Mouse (Mus musculus): ENCODE data around the gene Wasf2. TPM values are rescaled to one million over a fixed set of nuclear protein-coding genes. Genes with fewer than 3 reads are reported as not detected.

The Wasf2 gene
- polyA plus RNA-seq, 1 experiment from 2014 or later = 42.1 TPM

DNA sequence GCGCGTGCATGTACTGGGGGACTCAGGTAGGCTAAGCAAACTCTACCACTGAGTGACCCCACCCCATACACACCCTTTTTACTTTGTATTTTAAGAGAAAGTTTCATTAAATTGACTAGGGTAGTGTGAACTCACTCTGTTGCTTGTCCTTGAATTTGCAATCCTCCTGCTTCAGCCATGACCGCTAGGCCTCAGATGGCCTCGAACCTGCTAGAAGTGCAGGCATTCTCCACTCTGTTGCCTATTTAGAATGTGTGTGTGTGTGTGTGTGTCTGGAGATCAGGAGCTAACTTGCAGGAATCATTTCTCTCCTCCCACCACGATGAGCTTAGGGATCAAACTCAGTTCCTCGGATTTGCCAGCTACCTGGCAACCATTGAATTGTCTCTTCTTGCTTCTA is 10.7 kb upstream of the Wasf2 start:
- WGBS = 88% methylated on average over 6 of the region's 6 CpGs
- no peak overlapping the region for H3K27ac ChIP-seq
- H3K36me3 ChIP-seq = no peaks in the 10 kb centered on the region
- no peaks in the 10 kb centered on the region for H3K27me3 ChIP-seq (ENCODE audit: insufficient read depth, poor library complexity, severe bottlenecking)
- H3K9me3 ChIP-seq = peaks cover 4% of the 10 kb centered on the region; the same call in 1 of the 2 replicates
- no peak for DNase-seq (ENCODE audit: low spot score)
- no peak overlapping the region for H3K4me3 ChIP-seq
- H3K4me1 ChIP-seq (replicated peaks) = peaks cover 49% of the 10 kb centered on the region

DNA sequence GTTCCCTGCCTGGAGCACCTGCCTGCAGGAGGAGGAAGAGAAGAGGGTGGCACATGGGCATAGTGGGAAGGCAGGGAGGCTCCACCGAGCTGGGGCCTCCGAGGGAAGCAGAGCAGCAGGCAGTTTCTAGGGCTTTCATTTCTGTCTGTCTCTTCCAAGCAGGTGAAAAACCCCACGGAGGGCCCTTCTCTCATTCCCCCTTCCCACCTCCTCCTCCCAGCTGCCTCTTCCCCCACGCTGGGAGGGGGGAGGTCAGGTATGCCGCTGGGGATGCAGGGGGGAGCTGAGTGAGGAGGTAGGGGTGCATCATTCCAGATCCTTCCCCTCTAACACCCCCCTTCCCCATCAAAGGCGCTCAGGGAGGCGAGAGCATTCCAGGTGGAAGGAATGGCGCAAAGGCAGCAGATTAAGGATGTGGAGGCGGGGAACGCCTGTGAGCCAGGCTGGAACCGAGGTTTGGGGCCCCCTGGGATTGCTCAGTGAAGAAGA is 9.4 kb upstream of the Wasf2 start:
- Histone ChIP-seq H3K27ac (peak overlapping the region; percentile 31), H3K4me3 (no peak overlapping the region; the same call in 1 of the 2 replicates), H3K36me3 (no peaks in the 10 kb centered on the region), H3K9me3 (peaks cover 4% of the 10 kb centered on the region; the same call in 1 of the 2 replicates), H3K27me3 (ENCODE audit: insufficient read depth, poor library complexity, severe bottlenecking) (no peaks in the 10 kb centered on the region), H3K4me1 (replicated peaks) (peaks cover 44% of the 10 kb centered on the region)
- WGBS = 9% methylated on average over 11 of the region's 11 CpGs
- DNase-seq (ENCODE audit: low spot score) = no peak

DNA sequence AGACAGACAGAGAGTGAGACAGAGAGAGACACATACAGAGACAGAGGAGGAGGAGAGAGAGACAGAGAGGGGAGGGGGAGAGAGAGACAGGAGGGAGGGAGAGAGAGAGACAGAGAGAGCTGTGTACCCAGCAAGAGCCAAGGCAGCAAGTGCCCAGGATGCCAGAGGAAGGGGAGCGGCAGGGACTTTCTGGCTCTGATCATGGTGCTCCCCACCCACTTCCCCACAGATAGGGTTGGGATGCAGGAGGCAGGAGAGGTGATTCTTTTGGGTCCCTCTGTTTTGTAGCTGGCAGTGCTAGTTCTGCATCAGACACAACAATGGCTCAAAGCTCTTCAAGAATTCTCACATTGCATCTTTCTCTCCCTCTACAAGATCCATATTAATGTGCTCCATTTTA is 8.9 kb upstream of the Wasf2 start:
- H3K4me1 ChIP-seq (replicated peaks) = peaks cover 38% of the 10 kb centered on the region
- no peak overlapping the region for H3K4me3 ChIP-seq
- no peaks in the 10 kb centered on the region for H3K27me3 ChIP-seq (ENCODE audit: insufficient read depth, poor library complexity, severe bottlenecking)
- no peak for DNase-seq (ENCODE audit: low spot score)
- 67% methylated on average over 1 of the region's 1 CpGs for WGBS
- H3K9me3 ChIP-seq = peaks cover 4% of the 10 kb centered on the region; the same call in 1 of the 2 replicates
- H3K27ac ChIP-seq = no peak overlapping the region; the same call in 1 of the 2 replicates
- H3K36me3 ChIP-seq = no peaks in the 10 kb centered on the region

DNA sequence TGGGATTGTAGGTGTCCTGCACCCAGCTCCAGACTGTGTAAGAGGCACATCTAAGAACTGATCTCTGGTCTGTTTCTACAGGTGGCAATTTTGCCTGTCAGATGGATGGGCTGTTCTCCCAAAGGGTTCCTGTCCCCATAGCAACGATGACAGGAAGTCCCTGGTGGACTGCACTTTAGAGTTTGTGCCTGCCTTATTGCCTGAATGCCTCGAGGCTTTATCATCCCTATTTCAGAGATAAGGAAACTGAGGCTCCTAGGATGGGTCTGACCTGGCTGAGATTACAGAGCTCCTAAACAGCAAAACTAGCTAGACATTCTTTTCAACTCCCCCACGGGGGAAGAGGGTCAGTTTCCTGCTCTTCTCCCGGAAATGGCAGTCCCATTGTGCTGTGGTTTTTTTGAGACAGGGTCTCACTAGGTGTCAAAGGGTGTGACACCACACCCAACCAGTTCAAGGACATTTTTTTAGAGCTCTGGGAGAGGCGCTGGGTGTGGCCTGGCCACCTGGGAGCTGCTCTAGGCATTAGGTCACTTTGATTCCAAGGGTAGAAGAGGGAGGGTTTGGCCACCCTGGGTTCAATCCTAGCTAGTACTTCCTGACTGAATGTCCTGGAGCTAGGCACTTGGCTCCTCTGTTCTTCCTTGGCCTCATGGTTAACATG is 8.2 kb upstream of the Wasf2 start:
- Histone ChIP-seq H3K36me3 (no peaks in the 10 kb centered on the region), H3K4me1 (replicated peaks) (peaks cover 31% of the 10 kb centered on the region), H3K4me3 (no peak overlapping the region), H3K27me3 (ENCODE audit: insufficient read depth, poor library complexity, severe bottlenecking) (no peaks in the 10 kb centered on the region), H3K27ac (no peak overlapping the region), H3K9me3 (peaks cover 4% of the 10 kb centered on the region; the same call in 1 of the 2 replicates)
- DNase-seq (ENCODE audit: low spot score) = no peak
- WGBS = 52% methylated on average over 5 of the region's 5 CpGs

DNA sequence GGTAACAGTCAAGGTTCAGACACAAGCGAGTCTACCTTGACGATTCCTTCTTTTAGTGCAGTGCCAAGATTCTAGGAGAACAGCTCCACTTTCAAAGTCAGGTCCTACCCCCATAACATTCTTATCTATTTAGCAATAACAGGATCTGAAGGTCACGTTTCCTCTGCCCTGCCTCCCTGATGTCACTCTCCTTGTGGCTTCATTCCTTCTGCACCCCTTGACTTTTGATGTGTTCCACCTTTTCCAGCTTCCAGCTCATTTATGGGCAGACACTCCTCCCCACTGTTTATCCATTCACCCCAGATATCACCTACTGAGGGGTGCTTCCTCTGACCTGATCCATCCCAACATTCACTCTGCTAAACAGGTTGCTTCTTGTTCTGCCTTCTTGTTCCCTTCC is 3.2 kb upstream of the Wasf2 start:
- H3K9me3 ChIP-seq = peaks cover 4% of the 10 kb centered on the region; the same call in 1 of the 2 replicates
- H3K4me3 ChIP-seq = no peak overlapping the region
- DNase-seq (ENCODE audit: low spot score) = no peak
- no peaks in the 10 kb centered on the region for H3K27me3 ChIP-seq (ENCODE audit: insufficient read depth, poor library complexity, severe bottlenecking)
- H3K36me3 ChIP-seq = no peaks in the 10 kb centered on the region
- peaks cover 27% of the 10 kb centered on the region for H3K4me1 ChIP-seq (replicated peaks)
- no peak overlapping the region for H3K27ac ChIP-seq
- WGBS = 91% methylated on average over 3 of the region's 3 CpGs

DNA sequence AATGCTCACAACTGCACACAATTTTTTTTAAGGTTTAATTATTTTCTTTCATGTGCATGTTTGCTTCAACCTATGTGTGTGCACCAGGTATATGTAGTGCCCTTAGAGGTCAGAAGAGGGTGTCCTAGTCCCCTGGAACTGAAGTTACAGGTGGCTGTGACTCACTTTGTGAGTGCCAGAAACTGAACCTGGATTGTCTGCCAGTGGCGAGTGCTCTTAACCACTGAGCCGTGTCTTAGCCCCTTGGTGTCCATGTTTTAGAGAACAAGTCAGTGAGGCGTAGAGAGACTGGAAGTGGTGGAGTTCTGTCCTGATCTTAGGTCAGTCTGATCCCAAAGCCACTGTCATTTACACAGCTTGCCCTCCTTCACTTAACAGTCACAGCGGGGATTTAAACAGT is 2.4 kb upstream of the Wasf2 start:
- 0 out of 2 replicates have a peak overlapping the region, but pooled peaks have one; percentile 23 for H3K27ac ChIP-seq
- WGBS = 77% methylated on average over 4 of the region's 4 CpGs
- no peak for DNase-seq (ENCODE audit: low spot score)
- peaks cover 4% of the 10 kb centered on the region; the same call in 1 of the 2 replicates for H3K9me3 ChIP-seq
- peaks cover 25% of the 10 kb centered on the region for H3K4me1 ChIP-seq (replicated peaks)
- no peaks in the 10 kb centered on the region for H3K27me3 ChIP-seq (ENCODE audit: insufficient read depth, poor library complexity, severe bottlenecking)
- H3K36me3 ChIP-seq = no peaks in the 10 kb centered on the region
- H3K4me3 ChIP-seq = no peak overlapping the region

DNA sequence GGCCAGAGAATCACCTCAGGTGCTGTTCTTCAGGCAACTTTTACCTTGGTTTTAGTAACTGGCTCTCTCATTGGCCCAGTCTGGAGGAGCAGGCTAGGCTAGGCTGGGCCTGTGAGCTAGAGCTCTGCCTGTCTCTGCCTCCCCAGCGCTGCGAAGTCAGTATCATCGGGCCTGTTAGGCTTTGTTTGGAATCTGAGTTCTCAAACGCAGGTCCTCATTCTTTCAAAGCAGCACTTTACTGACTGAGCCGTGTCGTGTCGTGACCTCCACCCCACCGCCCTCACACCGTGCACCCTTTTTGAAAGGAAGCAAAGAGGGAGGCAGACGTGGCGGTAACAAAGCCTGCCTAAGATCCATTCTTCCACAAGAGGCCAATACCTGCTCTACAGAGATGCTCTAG is 914 bp upstream of the Wasf2 start:
- Histone ChIP-seq H3K4me3 (peak overlapping the region; percentile 93), H3K27me3 (ENCODE audit: insufficient read depth, poor library complexity, severe bottlenecking) (no peaks in the 10 kb centered on the region), H3K4me1 (replicated peaks) (peaks cover 25% of the 10 kb centered on the region), H3K36me3 (peaks cover 8% of the 10 kb centered on the region; the same call in 1 of the 2 replicates), H3K27ac (peak overlapping the region; percentile 96), H3K9me3 (no peaks in the 10 kb centered on the region)
- 37% methylated on average over 11 of the region's 11 CpGs for WGBS
- peak; percentile 12 for DNase-seq (ENCODE audit: low spot score)

DNA sequence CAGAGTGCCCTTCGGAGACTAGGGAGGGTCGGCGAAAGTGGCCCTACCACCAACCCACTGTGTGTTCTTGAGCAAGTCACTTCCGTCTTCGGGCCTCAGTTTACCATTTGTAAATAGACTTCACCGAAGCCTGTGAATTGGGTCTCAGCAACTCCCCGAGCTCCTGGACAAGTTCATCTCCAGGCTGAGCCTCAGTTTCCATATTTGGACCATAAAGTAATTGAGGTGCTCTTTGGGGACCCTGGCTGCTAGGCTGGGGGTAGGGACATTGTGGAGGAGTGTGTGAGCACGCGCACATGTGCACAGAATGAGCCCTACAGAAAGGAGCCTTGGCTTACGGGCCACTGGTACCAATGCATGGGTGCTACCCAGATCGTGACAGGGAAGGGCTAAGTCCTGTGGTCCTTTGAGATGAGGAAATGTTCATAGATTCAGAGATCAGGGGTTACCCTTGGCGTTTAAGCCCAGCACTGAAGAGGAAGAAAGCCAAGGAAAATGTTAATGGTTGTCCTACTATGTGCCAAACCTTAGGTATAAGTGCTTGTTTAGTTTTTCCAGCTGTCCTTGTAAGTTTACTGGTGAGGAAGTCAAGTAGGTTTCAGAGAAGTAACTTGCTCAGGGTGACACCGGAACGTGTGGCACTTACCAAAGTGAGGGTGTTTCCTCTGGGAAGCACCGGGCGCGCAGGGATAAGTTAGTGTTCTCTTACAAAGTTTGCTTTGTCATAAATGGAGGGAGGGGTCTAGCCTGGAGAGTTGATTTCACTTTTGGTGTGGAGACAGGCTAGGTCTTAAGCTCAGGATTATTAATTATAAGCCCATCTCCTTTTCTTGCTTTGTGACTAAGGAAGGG is 811 bp downstream of the Wasf2 start:
- Histone ChIP-seq H3K27ac (peak overlapping the region; percentile 96), H3K36me3 (peaks cover 16% of the 10 kb centered on the region), H3K4me3 (peak overlapping the region; percentile 93), H3K4me1 (replicated peaks) (peaks cover 25% of the 10 kb centered on the region), H3K27me3 (ENCODE audit: insufficient read depth, poor library complexity, severe bottlenecking) (no peaks in the 10 kb centered on the region), H3K9me3 (no peaks in the 10 kb centered on the region)
- DNase-seq (ENCODE audit: low spot score) = no peak
- WGBS = 5% methylated on average over 17 of the region's 17 CpGs

DNA sequence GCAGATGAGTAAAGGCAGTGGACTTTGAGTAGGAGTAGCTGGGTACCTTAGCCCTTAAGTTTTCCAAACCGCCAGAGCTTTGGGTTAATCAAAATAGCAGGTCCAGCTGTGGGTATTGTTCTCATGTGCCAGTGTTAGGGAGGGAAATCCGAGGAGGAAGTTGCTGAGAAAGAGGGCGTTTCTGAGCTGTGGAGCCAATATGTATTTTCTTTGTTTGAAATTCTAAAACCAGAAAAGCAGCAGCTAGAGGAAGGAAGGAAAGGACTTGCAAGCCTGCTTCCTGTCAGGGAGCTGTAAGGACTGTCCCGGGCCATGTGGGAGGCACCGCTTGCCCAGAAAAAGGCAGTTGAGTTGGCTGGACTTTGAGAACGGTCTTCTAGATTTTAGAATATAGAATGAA is 1.7 kb downstream of the Wasf2 start:
- peak overlapping the region; percentile 93 for H3K4me3 ChIP-seq
- H3K4me1 ChIP-seq (replicated peaks) = peaks cover 25% of the 10 kb centered on the region
- H3K27ac ChIP-seq = peak overlapping the region; percentile 96
- peaks cover 16% of the 10 kb centered on the region for H3K36me3 ChIP-seq
- H3K27me3 ChIP-seq (ENCODE audit: insufficient read depth, poor library complexity, severe bottlenecking) = no peaks in the 10 kb centered on the region
- WGBS = 28% methylated on average over 6 of the region's 6 CpGs
- DNase-seq (ENCODE audit: low spot score) = no peak
- no peaks in the 10 kb centered on the region for H3K9me3 ChIP-seq

DNA sequence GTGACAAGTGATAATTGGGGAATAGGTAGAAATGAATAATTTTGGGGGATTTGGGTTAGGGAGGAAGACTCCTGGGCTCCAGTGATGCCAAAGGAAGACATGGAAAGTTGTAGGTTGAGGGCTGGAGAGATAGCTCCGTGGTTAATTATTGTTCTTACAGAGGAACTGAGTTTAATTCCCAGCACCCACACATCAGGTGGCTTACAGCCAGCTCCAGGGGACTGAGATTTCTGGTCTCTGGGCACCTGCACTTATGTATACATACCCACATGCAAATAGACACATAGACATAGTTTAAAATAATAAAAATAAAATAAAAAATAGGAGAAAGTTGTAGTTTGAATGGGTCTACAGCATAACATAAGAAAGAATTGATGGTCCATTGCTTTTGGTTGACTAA is 6.6 kb downstream of the Wasf2 start:
- Histone ChIP-seq H3K4me3 (no peak overlapping the region), H3K9me3 (peaks cover 6% of the 10 kb centered on the region; the same call in 1 of the 2 replicates), H3K27me3 (ENCODE audit: insufficient read depth, poor library complexity, severe bottlenecking) (no peaks in the 10 kb centered on the region), H3K4me1 (replicated peaks) (peaks cover 4% of the 10 kb centered on the region), H3K27ac (no peak overlapping the region), H3K36me3 (peaks cover 43% of the 10 kb centered on the region)
- WGBS = 74% methylated on average over 1 of the region's 1 CpGs
- DNase-seq (ENCODE audit: low spot score) = no peak

DNA sequence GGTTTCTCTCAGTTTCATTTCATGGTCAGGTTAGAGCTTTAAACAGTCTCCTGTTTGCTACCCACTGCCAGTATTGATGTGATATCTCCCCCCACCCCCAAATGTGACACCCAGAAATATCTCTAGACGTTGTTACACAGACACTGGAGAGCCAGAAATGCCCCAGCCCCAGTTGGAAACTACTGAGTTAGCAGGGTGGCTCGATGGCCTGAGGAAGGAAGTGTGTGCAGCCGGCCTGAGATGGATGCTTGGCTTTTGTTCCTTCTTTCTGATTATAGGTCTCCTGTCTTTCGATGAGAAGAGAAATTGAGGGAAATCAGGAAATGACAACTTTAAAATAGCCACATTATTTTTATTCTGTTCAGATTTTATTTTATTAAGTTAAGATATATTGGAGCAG is 8.7 kb downstream of the Wasf2 start:
- Histone ChIP-seq H3K27ac (no peak overlapping the region), H3K4me1 (replicated peaks) (no peaks in the 10 kb centered on the region), H3K36me3 (peaks cover 39% of the 10 kb centered on the region), H3K9me3 (peaks cover 6% of the 10 kb centered on the region; the same call in 1 of the 2 replicates), H3K27me3 (ENCODE audit: insufficient read depth, poor library complexity, severe bottlenecking) (no peaks in the 10 kb centered on the region), H3K4me3 (no peak overlapping the region)
- WGBS = 91% methylated on average over 4 of the region's 4 CpGs
- no peak for DNase-seq (ENCODE audit: low spot score)

DNA sequence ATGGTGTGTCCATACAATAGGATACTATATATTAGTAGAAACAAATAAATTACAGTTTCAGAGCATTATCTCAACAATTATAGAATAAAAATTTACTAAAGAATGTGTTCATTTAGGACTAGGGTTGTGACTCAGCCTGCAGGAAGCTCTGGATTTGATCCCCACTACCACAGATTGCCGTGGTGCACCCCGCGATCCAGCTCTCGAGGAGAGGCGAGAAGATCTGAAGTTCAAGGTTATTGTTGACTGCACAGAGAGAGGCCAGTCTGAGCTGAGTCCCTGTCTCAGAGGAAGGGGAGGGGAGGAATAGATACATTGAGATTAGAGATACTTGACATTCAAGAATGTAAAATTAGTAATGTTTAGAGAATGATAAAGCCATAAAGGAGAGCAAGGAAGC is 24.7 kb downstream of the Wasf2 start:
- Histone ChIP-seq H3K36me3 (peaks cover 7% of the 10 kb centered on the region; the same call in 1 of the 2 replicates), H3K9me3 (no peaks in the 10 kb centered on the region), H3K4me3 (no peak overlapping the region), H3K27ac (no peak overlapping the region), H3K27me3 (ENCODE audit: insufficient read depth, poor library complexity, severe bottlenecking) (peaks cover 33% of the 10 kb centered on the region), H3K4me1 (replicated peaks) (peaks cover 23% of the 10 kb centered on the region)
- 97% methylated on average over 5 of the region's 5 CpGs for WGBS
- DNase-seq (ENCODE audit: low spot score) = no peak

DNA sequence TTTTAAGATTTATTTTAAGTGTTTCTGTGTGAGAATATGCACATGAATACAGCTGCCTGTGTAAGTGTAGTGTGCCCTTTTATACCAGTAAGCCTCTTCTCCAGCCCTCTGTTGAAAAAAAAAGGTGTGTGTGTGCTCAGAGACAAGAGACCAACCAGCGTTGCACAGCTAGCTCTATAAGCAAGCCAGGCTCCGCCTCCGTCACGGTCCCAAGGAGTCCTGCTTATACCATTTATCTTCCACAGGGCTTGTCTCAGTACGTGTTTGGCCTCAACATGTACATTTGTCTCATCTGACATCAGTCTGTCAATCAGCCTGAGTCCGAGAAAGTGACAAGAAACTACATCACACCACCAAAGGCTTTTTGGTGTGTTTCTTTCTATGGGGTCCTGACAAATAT is 25.4 kb downstream of the Wasf2 start:
- Histone ChIP-seq H3K4me3 (no peak overlapping the region), H3K36me3 (peaks cover 10% of the 10 kb centered on the region; the same call in 1 of the 2 replicates), H3K27me3 (ENCODE audit: insufficient read depth, poor library complexity, severe bottlenecking) (peaks cover 39% of the 10 kb centered on the region), H3K27ac (no peak overlapping the region), H3K9me3 (no peaks in the 10 kb centered on the region), H3K4me1 (replicated peaks) (peaks cover 27% of the 10 kb centered on the region)
- no peak for DNase-seq (ENCODE audit: low spot score)
- 88% methylated on average over 6 of the region's 6 CpGs for WGBS

All from hindbrain, embryonic 10.5 days (tissue).